Mouse (Mus musculus) adrenal gland, postnatal 25 days (tissue): ENCODE measurements at regions not wholly inside any gene's neighbourhood (a gene's known extent, or its start where the extent isn't known, plus 50 kb on each side); places are given as distances from the start of the nearest gene placed in this dataset.

Source experiments
- DNase-seq: peaks from one replicate; pipeline ENCODE4 v3.0.0; 2021; ENCODE audit warnings: mixed read lengths

DNA sequence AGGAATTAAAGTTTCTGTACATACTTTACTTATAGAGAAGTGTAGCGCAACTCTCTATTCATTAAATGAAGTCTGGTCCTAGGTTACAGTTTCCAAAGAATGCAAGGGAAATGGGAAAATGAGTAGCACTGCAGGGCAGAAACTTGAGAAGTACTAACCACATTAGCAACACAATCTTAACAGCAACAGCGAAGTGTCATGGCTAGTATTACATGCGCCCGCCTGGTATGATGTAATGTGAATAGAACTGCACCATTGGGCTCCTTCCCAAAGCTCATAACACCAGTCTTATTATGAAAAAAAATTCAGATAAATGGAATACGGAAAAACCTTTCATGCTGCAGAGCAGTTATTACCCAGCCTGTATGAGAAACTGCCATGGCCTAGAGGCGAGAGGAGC is 201.8 kb upstream of the Gm11042 start:
- DNase-seq, result no peak

- DNase-seq, result no peak
These were observed 200.3 kb upstream of the Gm11042 start for GRCm38 (mm10) chr12:74516527-74516926.

- no peak for DNase-seq
These were observed 186.6 kb upstream of the Gm11042 start for GRCm38 (mm10) chr12:74502791-74503190.

DNA sequence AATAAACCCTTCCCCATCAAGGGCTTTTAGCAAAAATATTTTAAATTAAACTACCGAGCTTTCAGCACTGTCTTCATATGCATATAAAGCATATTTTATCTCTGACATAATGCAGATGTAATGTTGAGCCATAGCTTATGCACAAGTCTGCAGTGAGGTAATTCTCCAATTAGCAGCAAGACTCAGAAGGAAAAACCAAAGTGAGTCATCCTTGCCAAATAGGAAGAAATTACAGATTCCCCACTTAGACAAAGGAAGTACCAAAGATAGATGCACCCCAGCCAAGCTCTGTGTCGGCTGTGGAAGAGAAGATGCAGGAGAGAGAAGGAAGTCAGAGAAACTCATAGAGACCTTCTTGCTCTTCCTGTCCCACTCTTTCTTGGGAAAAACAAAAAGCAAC is 161.4 kb upstream of the Gm11042 start:
- no peak for DNase-seq

DNA sequence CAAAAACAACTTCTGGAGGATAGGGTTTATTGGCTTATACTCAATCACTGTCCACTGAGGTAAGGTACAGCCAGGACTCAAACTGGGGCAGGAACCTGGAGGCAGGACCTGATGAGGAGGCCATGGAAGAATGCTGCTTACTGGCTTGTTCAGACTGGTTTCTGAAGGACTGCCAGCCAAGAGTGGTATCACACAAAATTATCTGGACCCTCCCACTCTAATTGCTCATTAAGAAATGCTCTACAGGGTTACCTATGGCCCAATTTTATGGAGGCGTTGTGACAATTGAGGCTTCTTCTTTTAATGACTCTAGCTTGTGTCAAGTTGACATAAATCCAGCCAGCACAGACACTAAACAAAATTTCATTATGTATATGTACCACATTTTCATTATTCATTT is 158.5 kb upstream of the Gm11042 start:
- DNase-seq, result no peak

DNA sequence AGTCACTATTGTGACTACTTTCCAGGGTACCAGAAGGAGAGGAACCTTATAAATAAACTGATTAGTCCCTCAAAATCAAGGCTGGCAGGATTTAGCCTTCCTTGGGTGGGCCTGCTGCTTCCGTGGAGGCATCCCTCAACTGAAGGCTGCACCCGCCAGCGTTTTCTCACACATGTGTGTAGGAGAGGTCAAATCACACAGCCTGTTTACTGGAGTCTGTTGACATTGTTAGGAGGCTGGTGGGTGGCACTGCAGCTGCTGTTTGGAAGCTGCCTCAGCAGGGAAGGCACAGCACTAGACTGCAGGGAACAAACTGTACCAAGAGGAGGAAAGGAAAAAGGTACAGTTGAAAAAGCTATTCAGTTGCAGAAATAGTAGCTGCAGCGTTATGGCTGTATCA is 142.3 kb upstream of the Gm11042 start:
- DNase-seq, result no peak

DNA sequence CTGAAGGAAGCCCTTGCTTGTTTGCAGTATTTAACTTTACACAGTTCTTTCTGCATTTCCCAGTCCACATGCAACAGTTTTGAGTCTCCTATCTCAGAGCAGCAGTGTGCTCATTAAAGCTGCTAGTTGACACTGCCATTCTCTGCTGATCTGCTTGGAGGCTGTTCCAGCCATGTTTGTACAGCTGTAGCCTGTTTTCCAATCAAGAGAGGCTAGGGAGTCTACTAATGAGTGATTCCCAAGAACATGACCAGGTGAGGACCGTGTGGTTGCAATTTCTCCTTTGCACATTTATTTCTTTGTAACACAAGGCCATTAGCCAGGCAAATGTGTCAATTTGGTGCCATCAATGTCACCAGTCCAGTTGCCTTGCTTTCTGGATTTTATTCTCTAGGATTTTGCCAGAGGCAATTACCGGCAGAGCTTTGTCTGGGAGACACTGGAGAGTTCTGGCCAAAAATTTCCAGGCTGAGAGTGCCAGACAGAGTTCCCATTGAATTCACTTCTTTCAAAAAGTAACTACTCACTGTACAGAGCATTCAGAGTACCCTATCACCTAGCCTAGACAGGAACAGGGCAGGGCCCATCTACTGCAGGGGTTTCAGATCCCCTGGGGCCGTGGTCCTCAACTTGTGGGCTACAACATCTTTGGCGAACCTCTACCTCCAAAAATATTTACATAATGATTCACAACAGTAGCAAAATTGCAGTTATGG is 136.3 kb upstream of the Gm11042 start:
- DNase-seq, result no peak

- DNase-seq, result no peak
These were observed 132.1 kb upstream of the Gm11042 start for GRCm38 (mm10) chr12:74448248-74448647.

DNA sequence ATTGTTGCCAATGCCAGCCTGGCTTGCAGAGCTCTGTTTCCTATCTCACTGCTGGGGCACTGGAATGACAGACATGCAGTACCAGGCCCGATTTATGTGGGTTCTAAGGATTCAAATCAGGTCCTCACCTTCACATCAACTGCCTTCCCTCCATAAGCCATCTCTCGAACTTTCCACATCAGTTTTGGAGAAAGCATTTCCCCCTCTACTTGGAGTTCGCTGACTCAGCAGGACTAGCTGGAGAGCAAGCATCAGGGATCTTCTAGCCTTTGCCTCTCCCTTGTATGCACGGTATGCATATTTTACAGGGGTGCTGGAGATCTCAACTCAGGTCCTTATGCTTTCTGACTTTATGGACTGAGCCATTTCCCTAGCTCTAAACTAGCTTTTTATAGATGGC is 118.7 kb upstream of the Gm11042 start:
- no peak for DNase-seq

DNA sequence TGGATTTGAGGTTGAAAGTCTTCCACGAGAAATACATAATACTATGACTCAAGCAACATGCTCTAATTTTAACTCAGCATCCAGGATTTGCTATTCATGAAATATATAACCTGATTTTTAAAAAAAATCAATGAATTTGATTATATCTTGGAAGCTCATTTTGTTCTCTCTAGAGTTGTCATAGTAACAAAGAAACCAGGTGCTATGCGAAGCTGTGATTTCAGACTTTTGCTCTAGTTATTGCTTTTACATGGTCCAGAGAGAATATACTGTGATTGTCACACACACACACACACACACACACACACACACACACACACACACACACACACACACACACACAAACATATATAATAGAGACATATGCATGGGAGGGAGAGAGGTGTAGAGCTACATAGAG is 98.5 kb upstream of the Gm11042 start:
- DNase-seq, result no peak

- DNase-seq, result no peak
These were observed 94.3 kb upstream of the Gm11042 start for GRCm38 (mm10) chr12:74410511-74410910.

DNA sequence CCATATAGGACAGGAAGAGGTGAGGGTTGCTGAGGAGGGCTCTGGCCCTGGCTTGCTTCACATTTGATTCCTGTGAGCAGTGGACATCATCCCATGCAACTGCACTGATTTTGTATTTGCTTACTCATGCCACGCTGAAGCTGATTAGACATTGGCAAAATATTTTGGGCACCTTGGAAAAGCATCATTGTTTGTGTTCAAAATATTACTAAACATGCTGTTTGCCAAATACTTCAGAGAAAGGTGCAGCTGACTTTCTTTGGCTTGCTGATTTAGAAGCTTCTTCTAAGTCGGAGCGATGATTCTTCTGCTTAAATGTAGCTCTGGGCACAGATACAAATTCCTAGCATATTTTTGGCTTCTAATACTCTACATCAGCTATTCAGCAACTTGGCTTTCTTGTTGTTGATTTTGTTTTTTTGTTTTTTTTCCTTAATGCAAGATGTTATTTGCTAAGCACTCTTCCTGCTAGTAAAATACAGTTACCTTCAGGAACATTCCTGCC is 91.4 kb upstream of the Gm11042 start:
- DNase-seq, result no peak

DNA sequence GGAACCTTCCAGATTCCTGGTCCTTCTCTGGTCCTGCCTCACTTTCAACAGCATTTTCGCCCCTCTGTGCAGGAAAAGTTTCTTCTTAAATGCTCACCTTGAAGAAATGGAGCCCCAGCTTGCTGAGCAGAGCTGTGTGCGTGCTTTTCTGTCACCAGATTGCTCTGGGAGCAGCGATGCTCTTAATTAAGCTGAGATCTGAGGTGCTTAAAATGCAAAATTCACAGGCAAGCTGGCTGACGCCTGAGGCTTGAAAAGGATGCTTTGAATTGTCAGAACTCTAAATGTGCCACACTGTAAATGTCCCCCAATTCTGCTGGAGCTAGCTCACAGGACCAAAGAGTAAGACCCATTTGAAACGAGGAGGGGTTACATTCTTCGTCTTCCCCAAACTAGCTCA is 73.6 kb upstream of the Gm11042 start:
- no peak for DNase-seq
